Mouse (Mus musculus): Measurements from ENCODE around the gene Pitpnm1. TPM values are rescaled to one million over a fixed set of nuclear protein-coding genes. Genes with fewer than 3 reads are reported as not detected.

The Pitpnm1 gene
- total and polyA plus RNA-seq, 2 experiments from 2014 or later, result 127 to 187 TPM

DNA sequence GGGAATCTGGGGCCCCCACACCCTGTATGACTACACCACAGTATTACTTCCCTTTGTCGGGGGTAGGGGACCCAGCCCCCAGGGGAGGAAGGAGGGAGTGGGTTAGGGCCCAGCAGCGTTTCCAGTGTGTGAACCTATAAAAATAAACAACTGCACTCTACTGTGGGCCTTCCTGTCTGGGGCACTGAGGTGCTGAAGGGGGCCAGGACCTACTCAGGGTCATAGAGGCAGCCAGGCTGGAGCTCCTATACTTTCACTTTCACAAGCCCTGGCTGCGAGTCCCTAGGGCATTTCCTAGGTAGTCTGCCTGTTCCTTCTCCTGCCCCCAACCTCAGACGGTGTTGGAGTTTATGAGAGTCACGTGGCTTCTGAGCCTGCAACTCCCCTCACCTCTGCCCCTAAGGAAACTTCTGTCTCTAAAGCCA lies 14.0 kb downstream of the Pitpnm1 start:
- Histone ChIP-seq H3K9me3 (ENCODE audit: low read length) (no peaks in the 10 kb centered on the region), H3K27ac (ENCODE audit: low read depth, low read length) (no peak overlapping the region), H3K9ac (replicated peaks; ENCODE audit: low read length, poor library complexity, severe bottlenecking) (no peak overlapping the region), H3K4me3 (ENCODE audit: low read depth, low read length) (no peak overlapping the region), H3K4me1 (ENCODE audit: insufficient read depth, low read length) (no peaks in the 10 kb centered on the region), H3K27me3 (ENCODE audit: insufficient read depth, low read length) (no peaks in the 10 kb centered on the region), H3K4me2 (ENCODE audit: low read depth, low read length, poor library complexity, severe bottlenecking) (no peak overlapping the region), H3K36me3 (ENCODE audit: insufficient read depth, low read length) (peaks cover 89% of the 10 kb centered on the region)
- 78% methylated on average over 5 of the region's 5 CpGs for WGBS
- TF ChIP-seq CTCF (IDR thresholded peaks at IDR 0.05), result no peak
- ATAC-seq (ENCODE audit: low FRiP score), result no peak
- DNase-seq (ENCODE audit: low spot score), result no peak

DNA sequence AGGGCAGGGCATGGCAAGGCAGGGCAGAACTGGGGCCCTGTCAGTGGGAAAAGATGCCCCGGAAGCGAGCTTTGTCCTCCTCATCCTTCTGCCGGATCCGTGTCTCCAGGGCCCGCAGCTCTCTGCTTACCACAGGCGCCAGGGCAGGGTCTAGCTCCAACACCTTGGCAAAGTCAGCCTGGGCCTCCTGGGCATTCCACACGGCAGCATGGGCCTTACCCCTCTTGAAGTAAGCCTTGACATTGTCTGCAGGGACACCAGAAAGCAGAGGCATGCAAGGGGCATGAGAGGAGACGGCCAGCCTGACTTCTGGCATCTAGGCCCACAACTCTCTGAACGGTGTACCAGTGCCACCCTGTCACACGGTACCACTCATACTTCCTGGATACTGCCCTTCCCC lies 14.8 kb downstream of the Pitpnm1 start:
- Histone ChIP-seq H3K4me3 (ENCODE audit: low read depth, low read length) (no peak overlapping the region), H3K27ac (ENCODE audit: low read depth, low read length) (no peak overlapping the region), H3K27me3 (ENCODE audit: insufficient read depth, low read length) (no peaks in the 10 kb centered on the region), H3K36me3 (ENCODE audit: insufficient read depth, low read length) (peaks cover 82% of the 10 kb centered on the region), H3K4me1 (ENCODE audit: insufficient read depth, low read length) (no peaks in the 10 kb centered on the region), H3K9me3 (ENCODE audit: low read length) (no peaks in the 10 kb centered on the region), H3K9ac (replicated peaks; ENCODE audit: low read length, poor library complexity, severe bottlenecking) (no peak overlapping the region), H3K4me2 (ENCODE audit: low read depth, low read length, poor library complexity, severe bottlenecking) (no peak overlapping the region)
- DNase-seq (ENCODE audit: low spot score), result no peak
- 89% methylated on average over 10 of the region's 10 CpGs for WGBS
- ATAC-seq (ENCODE audit: low FRiP score), result no peak
- no peak for TF ChIP-seq CTCF (IDR thresholded peaks at IDR 0.05)

DNA sequence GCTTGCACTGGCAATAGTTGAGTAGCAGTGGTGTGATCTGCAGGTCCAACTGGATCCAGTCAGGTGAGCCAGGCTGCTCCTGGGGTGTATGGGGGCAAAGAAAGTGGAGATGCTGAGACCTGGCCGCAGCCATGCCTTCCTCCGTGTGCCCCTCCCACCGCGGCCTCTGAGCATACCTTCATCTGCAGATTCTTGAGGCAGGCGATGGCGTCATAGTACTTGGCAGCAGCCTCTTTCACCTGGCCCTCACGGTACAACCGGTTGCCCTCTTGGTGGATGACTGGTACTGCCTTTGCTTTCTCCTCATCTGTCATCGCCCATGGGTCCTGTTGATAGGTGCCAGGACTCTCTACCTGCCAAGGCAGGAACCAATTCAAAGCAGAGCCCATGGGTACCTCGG lies 15.3 kb downstream of the Pitpnm1 start:
- no peak for TF ChIP-seq CTCF (IDR thresholded peaks at IDR 0.05)
- Histone ChIP-seq H3K9me3 (ENCODE audit: low read length) (no peaks in the 10 kb centered on the region), H3K27ac (ENCODE audit: low read depth, low read length) (no peak overlapping the region), H3K9ac (replicated peaks; ENCODE audit: low read length, poor library complexity, severe bottlenecking) (no peak overlapping the region), H3K4me2 (ENCODE audit: low read depth, low read length, poor library complexity, severe bottlenecking) (no peak overlapping the region), H3K4me1 (ENCODE audit: insufficient read depth, low read length) (peaks cover under 1% of the 10 kb centered on the region; the same call in 1 of the 2 replicates), H3K36me3 (ENCODE audit: insufficient read depth, low read length) (peaks cover 76% of the 10 kb centered on the region), H3K27me3 (ENCODE audit: insufficient read depth, low read length) (no peaks in the 10 kb centered on the region), H3K4me3 (ENCODE audit: low read depth, low read length) (no peak overlapping the region)
- 96% methylated on average over 6 of the region's 10 CpGs for WGBS
- no peak for DNase-seq (ENCODE audit: low spot score)
- ATAC-seq (ENCODE audit: low FRiP score), result no peak

DNA sequence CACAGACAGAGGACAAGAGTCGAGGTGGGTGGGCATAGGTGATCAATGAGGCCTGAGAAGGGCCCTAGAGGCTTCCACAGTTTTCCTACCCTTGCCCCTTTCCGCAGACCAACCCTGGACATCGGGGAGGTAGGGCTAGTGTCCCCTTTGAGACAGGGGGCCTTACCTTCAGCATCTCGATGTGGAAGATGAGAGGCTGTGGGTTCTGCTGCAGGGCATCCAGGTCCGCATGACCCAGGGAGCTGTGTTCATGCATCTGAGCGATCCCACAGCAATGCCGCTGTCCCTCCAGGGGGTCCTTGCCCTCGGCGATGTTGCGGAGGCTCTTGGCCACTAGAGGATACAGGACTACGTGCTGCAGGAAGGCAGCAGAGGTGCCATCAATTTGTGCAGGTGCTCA lies 16.0 kb downstream of the Pitpnm1 start:
- Histone ChIP-seq H3K27me3 (ENCODE audit: insufficient read depth, low read length) (no peaks in the 10 kb centered on the region), H3K4me3 (ENCODE audit: low read depth, low read length) (no peak overlapping the region), H3K4me1 (ENCODE audit: insufficient read depth, low read length) (peaks cover 7% of the 10 kb centered on the region), H3K9me3 (ENCODE audit: low read length) (no peaks in the 10 kb centered on the region), H3K36me3 (ENCODE audit: insufficient read depth, low read length) (peaks cover 70% of the 10 kb centered on the region), H3K27ac (ENCODE audit: low read depth, low read length) (no peak overlapping the region), H3K4me2 (ENCODE audit: low read depth, low read length, poor library complexity, severe bottlenecking) (no peak overlapping the region), H3K9ac (replicated peaks; ENCODE audit: low read length, poor library complexity, severe bottlenecking) (no peak overlapping the region)
- no peak for TF ChIP-seq CTCF (IDR thresholded peaks at IDR 0.05)
- DNase-seq (ENCODE audit: low spot score), result no peak
- WGBS, result 84% methylated on average over 11 of the region's 11 CpGs
- no peak for ATAC-seq (ENCODE audit: low FRiP score)

DNA sequence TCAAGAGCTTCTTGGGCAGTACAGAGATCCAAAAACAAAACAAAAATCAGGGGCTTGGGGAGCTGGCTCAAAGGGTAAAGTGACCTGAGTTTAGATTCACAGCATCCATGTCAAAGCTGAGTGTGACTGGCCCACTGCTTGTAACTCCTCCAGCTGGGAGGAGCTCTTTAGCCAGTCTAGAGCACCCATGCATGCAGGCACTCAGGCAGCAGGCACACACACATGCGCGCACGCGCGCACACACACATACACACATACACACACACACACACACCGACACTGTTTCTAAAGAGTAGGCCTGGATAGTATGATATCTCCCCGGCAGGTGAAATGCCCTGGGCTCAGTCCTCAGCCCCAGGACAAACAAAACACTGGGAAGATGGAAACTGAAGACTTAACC lies 17.2 kb downstream of the Pitpnm1 start:
- H3K36me3 ChIP-seq (ENCODE audit: insufficient read depth, low read length), result peaks cover 58% of the 10 kb centered on the region
- no peak overlapping the region for H3K4me2 ChIP-seq (ENCODE audit: low read depth, low read length, poor library complexity, severe bottlenecking)
- H3K9ac ChIP-seq (replicated peaks; ENCODE audit: low read length, poor library complexity, severe bottlenecking), result no peak overlapping the region
- DNase-seq (ENCODE audit: low spot score) (no peak), ATAC-seq (ENCODE audit: low FRiP score) (no peak)
- H3K27ac ChIP-seq (ENCODE audit: low read depth, low read length), result no peak overlapping the region
- WGBS, result 96% methylated on average over 7 of the region's 7 CpGs
- H3K4me3 ChIP-seq (ENCODE audit: low read depth, low read length), result no peak overlapping the region
- peaks cover 7% of the 10 kb centered on the region for H3K4me1 ChIP-seq (ENCODE audit: insufficient read depth, low read length)
- no peak for TF ChIP-seq CTCF (IDR thresholded peaks at IDR 0.05)
- no peaks in the 10 kb centered on the region for H3K9me3 ChIP-seq (ENCODE audit: low read length)
- H3K27me3 ChIP-seq (ENCODE audit: insufficient read depth, low read length), result no peaks in the 10 kb centered on the region

DNA sequence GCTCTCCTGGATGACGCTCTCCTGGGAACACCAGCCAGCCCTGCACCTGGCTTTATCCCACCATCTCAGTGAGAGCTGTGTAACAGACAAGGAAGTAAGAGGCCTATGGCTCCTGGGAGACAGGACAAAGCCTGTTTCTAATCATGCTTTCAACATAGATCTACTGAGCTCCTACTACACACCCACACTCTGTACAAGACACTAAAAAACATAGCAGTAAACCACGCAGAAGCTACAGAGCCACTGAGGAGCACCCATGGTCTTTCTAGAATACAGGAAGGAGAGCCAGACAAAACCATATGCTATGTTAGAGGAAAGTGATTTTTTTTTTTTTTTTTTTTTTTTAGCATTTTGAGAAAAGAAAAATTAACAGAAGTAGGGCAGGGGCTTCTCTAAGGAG lies 18.6 kb downstream of the Pitpnm1 start:
- H3K27ac ChIP-seq (ENCODE audit: low read depth, low read length), result no peak overlapping the region
- no peaks in the 10 kb centered on the region for H3K27me3 ChIP-seq (ENCODE audit: insufficient read depth, low read length)
- ATAC-seq (ENCODE audit: low FRiP score) (no peak), DNase-seq (ENCODE audit: low spot score) (no peak)
- H3K36me3 ChIP-seq (ENCODE audit: insufficient read depth, low read length), result peaks cover 45% of the 10 kb centered on the region
- no peak overlapping the region for H3K4me3 ChIP-seq (ENCODE audit: low read depth, low read length)
- no peak overlapping the region for H3K9ac ChIP-seq (replicated peaks; ENCODE audit: low read length, poor library complexity, severe bottlenecking)
- no peaks in the 10 kb centered on the region for H3K9me3 ChIP-seq (ENCODE audit: low read length)
- TF ChIP-seq CTCF (IDR thresholded peaks at IDR 0.05), result no peak
- WGBS, result 90% methylated on average over 2 of the region's 2 CpGs
- H3K4me2 ChIP-seq (ENCODE audit: low read depth, low read length, poor library complexity, severe bottlenecking), result no peak overlapping the region
- peaks cover 7% of the 10 kb centered on the region for H3K4me1 ChIP-seq (ENCODE audit: insufficient read depth, low read length)
